Mouse (Mus musculus): ENCODE data around the gene Rer1. TPM values are rescaled to one million over a fixed set of nuclear protein-coding genes. Genes with fewer than 3 reads are reported as not detected.

Gene Rer1
- polyA plus RNA-seq, 1 experiment from 2014 or later: 88.9 TPM

GRCm38 (mm10) chr4:155074418-155074817 is 11.8 kb downstream of the Rer1 start:
- peaks cover 35% of the 10 kb centered on the region for H3K79me2 ChIP-seq (ENCODE audit: inconsistent target)
- no peak overlapping the region for H3K4me3 ChIP-seq (ENCODE audit: inconsistent target)
- peaks cover 86% of the 10 kb centered on the region for H3K36me3 ChIP-seq (ENCODE audit: inconsistent target)
- no peak overlapping the region for H3K27ac ChIP-seq
- WGBS (ENCODE audit: missing documents): 95% methylated on average over 9 of the region's 9 CpGs

- peaks cover 55% of the 10 kb centered on the region for H3K36me3 ChIP-seq (ENCODE audit: inconsistent target)
- WGBS (ENCODE audit: missing documents): 95% methylated on average over 5 of the region's 5 CpGs
- peaks cover 6% of the 10 kb centered on the region; the same call in 1 of the 2 replicates for H3K79me2 ChIP-seq (ENCODE audit: inconsistent target)
- no peak overlapping the region for H3K4me3 ChIP-seq (ENCODE audit: inconsistent target)
- no peak overlapping the region for H3K27ac ChIP-seq
Observed at GRCm38 (mm10) chr4:155070921-155071320, 15.3 kb downstream of the Rer1 start.

- Histone ChIP-seq H3K36me3 (ENCODE audit: inconsistent target) (peaks cover 48% of the 10 kb centered on the region), H3K79me2 (ENCODE audit: inconsistent target) (peaks cover 6% of the 10 kb centered on the region; the same call in 1 of the 2 replicates), H3K4me3 (ENCODE audit: inconsistent target) (no peak overlapping the region), H3K27ac (no peak overlapping the region)
- 96% methylated on average over 13 of the region's 13 CpGs for WGBS (ENCODE audit: missing documents)
Observed at GRCm38 (mm10) chr4:155070199-155070598, 16.0 kb downstream of the Rer1 start.

GRCm38 (mm10) chr4:155069191-155069590 is 17.0 kb downstream of the Rer1 start:
- H3K27ac ChIP-seq: no peak overlapping the region
- 85% methylated on average over 6 of the region's 6 CpGs for WGBS (ENCODE audit: missing documents)
- H3K36me3 ChIP-seq (ENCODE audit: inconsistent target): peaks cover 38% of the 10 kb centered on the region; the same call in 1 of the 2 replicates
- H3K79me2 ChIP-seq (ENCODE audit: inconsistent target): peaks cover 6% of the 10 kb centered on the region; the same call in 1 of the 2 replicates
- H3K4me3 ChIP-seq (ENCODE audit: inconsistent target): no peak overlapping the region

GRCm38 (mm10) chr4:155068357-155068972 is 17.7 kb downstream of the Rer1 start:
- no peak overlapping the region for H3K27ac ChIP-seq
- H3K4me3 ChIP-seq (ENCODE audit: inconsistent target): no peak overlapping the region
- H3K79me2 ChIP-seq (ENCODE audit: inconsistent target): peaks cover 2% of the 10 kb centered on the region; the same call in 1 of the 2 replicates
- WGBS (ENCODE audit: missing documents): 96% methylated on average over 19 of the region's 20 CpGs
- peaks cover 31% of the 10 kb centered on the region; the same call in 1 of the 2 replicates for H3K36me3 ChIP-seq (ENCODE audit: inconsistent target)

GRCm38 (mm10) chr4:155066834-155067522 is 19.2 kb downstream of the Rer1 start, which contains the start of gene Pex10:
TSS of gene Pex10 (plus strand) at chr4:155067016.
- peak within 1 kb of the TSS; percentile 75 for H3K4me3 ChIP-seq (ENCODE audit: inconsistent target)
- peaks cover 25% of the 10 kb centered on the region; the same call in 1 of the 2 replicates for H3K36me3 ChIP-seq (ENCODE audit: inconsistent target)
- H3K79me2 ChIP-seq (ENCODE audit: inconsistent target): no peaks in the 10 kb centered on the region; the same call in 1 of the 2 replicates
- 2% methylated on average over 48 of the region's 48 CpGs for WGBS (ENCODE audit: missing documents)
- H3K27ac ChIP-seq: peak within 1 kb of the TSS; percentile 52

GRCm38 (mm10) chr4:155065970-155066833 is 20.0 kb downstream of the Rer1 start:
- H3K27ac ChIP-seq: peak overlapping the region; percentile 46
- WGBS (ENCODE audit: missing documents): 4% methylated on average over 15 of the region's 15 CpGs

GRCm38 (mm10) chr4:155064474-155064873 is 21.7 kb downstream of the Rer1 start:
- peaks cover 1% of the 10 kb centered on the region; the same call in 1 of the 2 replicates for H3K36me3 ChIP-seq (ENCODE audit: inconsistent target)

More at GRCm38 (mm10) chr4:155065970-155066833, 20.0 kb downstream of the Rer1 start:
- H3K4me3 ChIP-seq (ENCODE audit: inconsistent target): peak overlapping the region; percentile 26
- peaks cover 17% of the 10 kb centered on the region; the same call in 1 of the 2 replicates for H3K36me3 ChIP-seq (ENCODE audit: inconsistent target)
- H3K79me2 ChIP-seq (ENCODE audit: inconsistent target): no peaks in the 10 kb centered on the region; the same call in 1 of the 2 replicates

GRCm38 (mm10) chr4:155063895-155064294 is 22.3 kb downstream of the Rer1 start:
- WGBS (ENCODE audit: missing documents): 88% methylated on average over 3 of the region's 3 CpGs
- Histone ChIP-seq H3K79me2 (ENCODE audit: inconsistent target) (no peaks in the 10 kb centered on the region; the same call in 1 of the 2 replicates), H3K36me3 (ENCODE audit: inconsistent target) (no peaks in the 10 kb centered on the region), H3K4me3 (ENCODE audit: inconsistent target) (no peak overlapping the region), H3K27ac (no peak overlapping the region)

More at GRCm38 (mm10) chr4:155064474-155064873, 21.7 kb downstream of the Rer1 start:
- H3K27ac ChIP-seq: no peak overlapping the region
- WGBS (ENCODE audit: missing documents): 96% methylated on average over 2 of the region's 2 CpGs
- H3K4me3 ChIP-seq (ENCODE audit: inconsistent target): no peak overlapping the region
- no peaks in the 10 kb centered on the region; the same call in 1 of the 2 replicates for H3K79me2 ChIP-seq (ENCODE audit: inconsistent target)

GRCm38 (mm10) chr4:155058325-155058724 is 27.9 kb downstream of the Rer1 start:
- H3K4me3 ChIP-seq (ENCODE audit: inconsistent target): no peak overlapping the region
- no peak overlapping the region for H3K27ac ChIP-seq
- H3K36me3 ChIP-seq (ENCODE audit: inconsistent target): no peaks in the 10 kb centered on the region
- no peaks in the 10 kb centered on the region for H3K79me2 ChIP-seq (ENCODE audit: inconsistent target)
- 51% methylated on average over 10 of the region's 10 CpGs for WGBS (ENCODE audit: missing documents)

GRCm38 (mm10) chr4:155056724-155057123 is 29.5 kb downstream of the Rer1 start, which contains the start of gene Plch2:
TSS of gene Plch2 (minus strand) at chr4:155056784.
- WGBS (ENCODE audit: missing documents): 71% methylated on average over 10 of the region's 10 CpGs
- Histone ChIP-seq H3K79me2 (ENCODE audit: inconsistent target) (no peaks in the 10 kb centered on the region), H3K27ac (no peak within 1 kb of the TSS), H3K36me3 (ENCODE audit: inconsistent target) (no peaks in the 10 kb centered on the region), H3K4me3 (ENCODE audit: inconsistent target) (no peak within 1 kb of the TSS)

- Histone ChIP-seq H3K27ac (no peak overlapping the region), H3K79me2 (ENCODE audit: inconsistent target) (no peaks in the 10 kb centered on the region), H3K4me3 (ENCODE audit: inconsistent target) (no peak overlapping the region), H3K36me3 (ENCODE audit: inconsistent target) (no peaks in the 10 kb centered on the region)
- WGBS (ENCODE audit: missing documents): 73% methylated on average over 7 of the region's 7 CpGs
Observed at GRCm38 (mm10) chr4:155050116-155050515, 36.1 kb downstream of the Rer1 start.

- Histone ChIP-seq H3K36me3 (ENCODE audit: inconsistent target) (no peaks in the 10 kb centered on the region), H3K4me3 (ENCODE audit: inconsistent target) (no peak overlapping the region), H3K79me2 (ENCODE audit: inconsistent target) (no peaks in the 10 kb centered on the region), H3K27ac (no peak overlapping the region)
- WGBS (ENCODE audit: missing documents): 84% methylated on average over 14 of the region's 14 CpGs
Observed at GRCm38 (mm10) chr4:155046636-155047035, 39.5 kb downstream of the Rer1 start.

- Histone ChIP-seq H3K27ac (no peak overlapping the region), H3K36me3 (ENCODE audit: inconsistent target) (no peaks in the 10 kb centered on the region), H3K79me2 (ENCODE audit: inconsistent target) (no peaks in the 10 kb centered on the region), H3K4me3 (ENCODE audit: inconsistent target) (no peak overlapping the region)
- 3% methylated on average over 18 of the region's 25 CpGs for WGBS (ENCODE audit: missing documents)
Observed at GRCm38 (mm10) chr4:155043289-155043625, 42.9 kb downstream of the Rer1 start.
